Mouse (Mus musculus) liver, postnatal 0 days (tissue): ENCODE data around the gene Ptk7.

Experiments used
- CTCF ChIP-seq: sonication (generic); IDR thresholded peaks from 2 replicates; pipeline ENCODE4 v1.5.1; 2016; ENCODE audit warnings: antibody characterized with exemption, low read depth
- EP300 ChIP-seq: IDR thresholded peaks from 2 replicates; pipeline ENCODE4 v1.6.1; 2016; ENCODE audit warnings: antibody characterized with exemption, low read depth, mild to moderate bottlenecking

DNA sequence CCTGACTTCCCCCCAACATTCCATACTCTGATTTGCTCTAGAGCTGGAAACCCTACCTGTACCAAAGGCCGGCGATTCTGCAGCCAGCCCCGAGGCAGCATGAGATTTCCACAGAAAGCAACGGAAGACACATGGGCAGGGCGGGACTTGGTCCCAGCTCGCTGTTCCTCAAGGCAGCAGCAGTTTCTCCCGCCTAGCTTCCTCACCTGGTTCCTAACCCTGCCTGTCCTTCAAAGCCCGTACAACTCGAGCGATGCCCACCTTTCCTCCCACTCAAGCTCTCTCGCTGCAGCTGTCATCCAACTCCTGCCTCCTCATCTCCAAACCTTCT, 74.7 kb downstream of the Ptk7 start:
- TF ChIP-seq CTCF, result no peak
- no peak for TF ChIP-seq EP300
